Mouse (Mus musculus): ENCODE results near the gene Arf6. TPM values are rescaled to one million over a fixed set of nuclear protein-coding genes. Genes with fewer than 3 reads are reported as not detected.

Arf6 gene
- total RNA-seq, 2 experiments from 2014 or later, result 56.8 to 58.9 TPM

DNA sequence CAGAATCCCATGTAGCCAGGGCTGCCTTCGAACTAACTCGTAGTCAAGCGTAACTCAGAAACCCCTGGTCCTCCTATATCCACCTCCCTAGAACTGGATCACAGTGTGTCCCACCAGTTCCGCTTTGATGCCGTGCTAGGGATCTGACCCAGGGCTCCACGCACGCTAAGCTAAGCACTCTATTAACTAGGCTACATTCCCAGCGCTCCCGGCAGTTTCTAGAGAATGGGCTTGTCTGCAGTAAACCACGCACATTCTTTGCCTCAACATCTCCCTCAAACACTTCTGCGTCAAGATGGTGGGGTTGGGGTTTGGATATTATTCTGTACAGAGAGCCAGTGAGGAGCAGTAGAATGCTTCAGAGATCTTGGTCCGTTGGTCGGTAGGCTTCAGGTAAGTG is 46.7 kb downstream of the Arf6 start:
- TF ChIP-seq CTCF (IDR thresholded peaks at IDR 0.05), result no peak
- DNase-seq (ENCODE audit: extremely low spot score in 1 of 2, low spot score in 2 of 2), result no peak
- intact Hi-C loops (cut with DNase I), result no loop called here
- no peak overlapping the region for H3K27ac ChIP-seq
- no peak overlapping the region for H3K4me3 ChIP-seq

DNA sequence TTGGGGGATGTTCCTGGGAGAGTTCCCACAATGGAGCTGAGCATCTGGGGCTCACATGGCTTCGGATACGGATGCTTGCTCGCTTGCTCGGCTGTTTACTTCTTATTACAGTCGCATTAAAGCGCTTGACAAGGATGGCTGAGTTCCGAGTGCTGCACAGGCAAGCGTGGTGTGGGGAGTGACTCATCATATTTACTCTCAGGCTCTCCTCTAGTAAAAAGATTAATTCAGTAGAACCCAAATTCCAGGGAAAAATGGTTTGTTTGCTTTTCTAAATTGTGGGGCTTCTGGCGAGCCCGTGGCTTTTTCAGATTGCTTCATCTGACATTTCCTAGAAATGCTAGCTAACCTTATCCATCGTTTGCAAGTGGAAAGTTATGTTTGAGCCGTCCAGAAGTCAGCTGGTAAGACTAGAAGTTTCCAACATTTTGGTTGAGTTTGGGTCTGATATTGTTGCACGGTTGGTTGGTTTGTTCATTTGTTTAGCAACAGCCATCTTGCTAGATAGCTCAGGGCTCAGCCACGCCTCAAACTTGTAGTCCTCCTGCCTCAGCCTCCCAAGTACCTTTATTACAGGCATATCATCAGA is 47.2 kb downstream of the Arf6 start:
- no peak for TF ChIP-seq CTCF (IDR thresholded peaks at IDR 0.05)
- Histone ChIP-seq H3K27ac (no peak overlapping the region), H3K4me3 (no peak overlapping the region)
- intact Hi-C loops (cut with DNase I), result no loop called here
- DNase-seq (ENCODE audit: extremely low spot score in 1 of 2, low spot score in 2 of 2), result peak; percentile 14 to 22

DNA sequence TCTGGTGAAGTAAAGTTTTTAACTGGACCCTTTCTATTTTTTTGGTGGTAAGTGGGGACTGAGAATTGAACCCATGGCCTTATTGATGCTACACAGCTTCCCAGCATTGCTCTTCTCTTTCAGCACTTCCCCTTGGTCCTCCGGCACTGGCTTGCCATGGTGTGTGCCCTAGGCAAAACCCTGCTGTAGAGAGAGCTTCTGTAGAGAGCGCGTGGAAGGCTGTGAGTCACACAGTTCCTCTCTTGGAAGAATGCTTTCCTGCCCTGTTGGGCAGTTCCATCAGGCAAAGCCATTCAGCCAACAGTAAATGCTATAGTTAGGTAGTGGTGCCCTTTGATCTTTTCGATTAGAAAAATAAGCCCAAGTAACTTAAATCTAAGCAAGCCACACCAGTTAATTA is 47.7 kb downstream of the Arf6 start:
- no peak overlapping the region for H3K27ac ChIP-seq
- no peak for DNase-seq (ENCODE audit: extremely low spot score in 1 of 2, low spot score in 2 of 2)
- H3K4me3 ChIP-seq, result no peak overlapping the region
- no peak for TF ChIP-seq CTCF (IDR thresholded peaks at IDR 0.05)
- intact Hi-C loops (cut with DNase I), result no loop called here

DNA sequence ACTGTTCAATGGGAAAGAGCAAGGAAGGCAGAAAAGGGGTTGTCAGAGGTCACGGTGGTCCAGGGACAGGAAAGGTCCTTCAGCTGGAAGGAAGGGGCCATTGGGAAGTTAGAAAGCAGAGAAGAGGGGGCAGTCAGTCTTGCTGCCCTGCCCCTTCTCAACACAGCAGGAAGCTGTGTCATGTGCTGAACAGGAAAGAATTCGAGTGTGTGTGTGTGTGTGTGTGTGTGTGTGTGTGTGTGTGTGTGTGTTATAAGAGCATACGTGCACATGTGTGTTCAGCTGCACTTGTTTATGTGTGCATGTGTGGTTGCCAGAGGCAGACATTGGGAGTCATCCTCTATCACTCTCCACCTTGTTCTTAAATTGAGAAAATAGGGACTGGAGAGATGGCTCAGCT is 48.8 kb downstream of the Arf6 start:
- intact Hi-C loops (cut with DNase I), result no loop called here
- Histone ChIP-seq H3K4me3 (no peak overlapping the region), H3K27ac (no peak overlapping the region)
- DNase-seq (ENCODE audit: extremely low spot score in 1 of 2, low spot score in 2 of 2), result no peak
- no peak for TF ChIP-seq CTCF (IDR thresholded peaks at IDR 0.05)

DNA sequence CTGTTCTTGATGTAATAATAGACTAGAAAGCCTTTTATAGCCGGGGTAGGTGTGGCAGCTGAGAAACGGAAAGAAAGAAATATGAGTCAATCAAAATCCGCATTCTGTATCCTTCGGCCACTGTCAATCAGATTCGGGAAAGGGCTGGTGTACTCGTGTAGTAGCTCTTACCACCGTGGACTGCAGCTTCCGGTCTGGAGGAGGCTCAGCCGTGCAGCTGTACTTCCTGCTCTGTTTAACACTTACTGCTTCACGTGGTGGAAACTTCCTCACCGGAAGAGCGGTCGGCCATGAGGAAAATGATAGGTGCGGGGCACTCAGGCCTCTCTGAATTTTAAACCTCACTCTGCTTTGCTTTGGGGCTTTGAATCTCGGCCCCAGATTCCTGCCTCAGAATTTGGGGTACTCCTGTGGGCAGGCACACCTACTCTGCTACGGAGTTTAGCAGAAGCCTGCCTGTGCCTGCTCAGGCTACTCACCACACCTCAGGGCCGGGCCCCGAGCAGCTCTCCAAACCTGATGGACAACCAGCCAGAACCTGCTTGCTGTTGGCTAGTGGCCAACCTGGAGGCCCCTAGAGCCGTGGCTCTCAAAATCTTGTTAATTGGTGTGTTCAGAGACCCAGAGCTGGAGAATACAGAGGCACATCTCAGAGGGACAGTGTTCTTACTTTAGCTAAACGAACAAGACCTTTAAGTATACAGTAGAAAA is 51.0 kb downstream of the Arf6 start:
- intact Hi-C loops (cut with DNase I), result no loop called here
- H3K4me3 ChIP-seq, result no peak overlapping the region
- H3K27ac ChIP-seq, result no peak overlapping the region
- DNase-seq (ENCODE audit: extremely low spot score in 1 of 2, low spot score in 2 of 2), result no peak
- no peak for TF ChIP-seq CTCF (IDR thresholded peaks at IDR 0.05)

Small RNAs within 50 kb of the gene (microRNA-seq; reads per million reads assigned to microRNA genes)
- 0 to 0.97 reads per million in 2 experiments for gene Gm47299
- 0 reads per million in 2 experiments for gene Gm47305

Other genes with a start within 250 kb of the Arf6 start
- gene Rps29, start 213.0 kb upstream of the Arf6 start, total RNA-seq (2021), result 1,000 to 10,000 TPM; 1,087 to 1,104 TPM
- not detected for gene Lrr1, start 203.3 kb upstream of the Arf6 start, total RNA-seq (2021)
- gene Rpl36al, start 188.1 kb upstream of the Arf6 start, total RNA-seq (2021), result 100 to 1,000 TPM; 174 to 177 TPM
- 10 to 100 TPM; 27.0 to 28.9 TPM for gene Mgat2, start 188.0 kb upstream of the Arf6 start, total RNA-seq (2021)
- 1 to 10 TPM; 4.8 to 6.1 TPM for gene Gm49383, start 175.0 kb upstream of the Arf6 start, total RNA-seq (2021)
- 1 to 10 TPM; 1.7 TPM for gene Dnaaf2, start 173.7 kb upstream of the Arf6 start, total RNA-seq (2021)
- 1 to 10 TPM; 3.1 to 4.5 TPM for gene Gm49384, start 167.9 kb upstream of the Arf6 start, total RNA-seq (2021)
- gene Pole2, start 144.0 kb upstream of the Arf6 start, total RNA-seq (2021), result under 1 TPM; 0.40 to 0.66 TPM
- 10 to 100 TPM; 20.4 to 22.5 TPM for gene Klhdc1, start 131.0 kb upstream of the Arf6 start, total RNA-seq (2021)
- gene Klhdc2, start 75.5 kb upstream of the Arf6 start, total RNA-seq (2021), result 100 to 1,000 TPM; 126 to 147 TPM
- gene Nemf, start 15.0 kb upstream of the Arf6 start, total RNA-seq (2021), result 10 to 100 TPM; 46.3 to 53.7 TPM
- gene Gm9887, start 308 bp downstream of the Arf6 start, total RNA-seq (2021), result 1 to 10 TPM; 1.2 TPM
- 10 to 100 TPM; 23.2 to 26.0 TPM for gene Vcpkmt, start 210.9 kb downstream of the Arf6 start, total RNA-seq (2021)

Data from left cerebral cortex, adult 2 months (tissue).